Mouse (Mus musculus) CH12.LX (cell line): Measurements from ENCODE around the gene Kri1. TPM values are rescaled to one million over a fixed set of nuclear protein-coding genes. Genes with fewer than 3 reads are reported as not detected.

ENCODE experiments used
- DNase-seq: peaks from one replicate; pipeline ENCODE4 v3.0.0-alpha.2; 2013; ENCODE audit errors: extremely low read depth
- H3K27ac ChIP-seq: 2 replicates; pipeline ENCODE4 v1.5.1; 2012; ENCODE audit warnings: low read depth, mild to moderate bottlenecking, control low read depth, moderate library complexity; ENCODE audit not compliant: insufficient read depth
- H3K27me3 ChIP-seq: replicated peaks from 2 replicates; pipeline ENCODE3; 2012; ENCODE audit warnings: inconsistent platforms
- H3K36me3 ChIP-seq, 2 experiments: replicated peaks in 1 of 2; 2 replicates each; pipeline versions ENCODE3 to v1.6.1; 2012; ENCODE audit warnings: inconsistent platforms in 1 of 2, low read length in 1 of 2, mild to moderate bottlenecking in 1 of 2, mixed read lengths in 1 of 2, moderate library complexity in 1 of 2; ENCODE audit not compliant: control insufficient read depth in 1 of 2, insufficient read depth in 1 of 2
- H3K4me1 ChIP-seq, 2 experiments: 2 replicates each; pipeline ENCODE4 v1.6.1; 2012; ENCODE audit warnings: inconsistent platforms in 1 of 2, moderate library complexity in 1 of 2; ENCODE audit not compliant: insufficient read depth in 2 of 2, control insufficient read depth in 1 of 2
- H3K4me2 ChIP-seq: 2 replicates; pipeline ENCODE4 v1.6.1; 2012; ENCODE audit warnings: low read depth, mild to moderate bottlenecking, control low read depth; ENCODE audit not compliant: poor library complexity, insufficient read depth, severe bottlenecking
- H3K4me3 ChIP-seq, 3 experiments: fragments of 150-350 bp in 1 of 3; sonication (generic) in 1 of 3; replicated peaks in 1 of 3; 2 replicates each; pipeline versions ENCODE3 to v1.5.1; 2011 to 2012; ENCODE audit warnings: low read depth in 2 of 3, low read length in 2 of 3, mild to moderate bottlenecking in 2 of 3, moderate library complexity in 2 of 3, control low read depth in 1 of 3, improper control_type of control experiment in 1 of 3, inconsistent platforms in 1 of 3, mixed read lengths in 1 of 3; ENCODE audit not compliant: poor library complexity in 1 of 3
- H3K79me2 ChIP-seq: replicated peaks from 2 replicates; pipeline ENCODE4 v1.6.1; 2012; ENCODE audit warnings: mild to moderate bottlenecking, moderate library complexity; ENCODE audit not compliant: control insufficient read depth, poor library complexity, insufficient read depth, severe bottlenecking; ENCODE audit errors: extremely low read depth
- H3K9ac ChIP-seq: 2 replicates; pipeline ENCODE4 v1.6.1; 2012; ENCODE audit warnings: low read depth, mild to moderate bottlenecking, control low read depth, moderate library complexity; ENCODE audit not compliant: insufficient read depth
- H3K9me3 ChIP-seq: replicated peaks from 2 replicates; pipeline ENCODE3; 2012; ENCODE audit warnings: low read length, inconsistent platforms, mixed read lengths
- CHD2 ChIP-seq: IDR thresholded peaks from 2 replicates; pipeline ENCODE4 v1.6.1; 2011; ENCODE audit warnings: low read length, improper control_type of control experiment
- CTCF ChIP-seq, 2 experiments: IDR thresholded peaks in 1 of 2; conservative IDR thresholded peaks in 1 of 2; 2 replicates each; pipeline ENCODE4 v1.5.1; 2011 to 2012; ENCODE audit warnings: low read depth in 2 of 2, low read length in 2 of 2, improper control_type of control experiment in 1 of 2, inconsistent platforms in 1 of 2, mild to moderate bottlenecking in 1 of 2, moderate library complexity in 1 of 2
- ELF1 ChIP-seq: IDR thresholded peaks from 2 replicates; pipeline ENCODE4 v1.6.1; 2014; ENCODE audit warnings: low read depth, mild to moderate bottlenecking, inconsistent platforms, low read length, improper control_type of control experiment
- GABPA ChIP-seq: IDR thresholded peaks from 2 replicates; pipeline ENCODE4 v1.6.1; 2012; ENCODE audit warnings: low read depth, low read length, improper control_type of control experiment, inconsistent platforms; ENCODE audit not compliant: insufficient replicate concordance
- HCFC1 ChIP-seq: IDR thresholded peaks from 2 replicates; pipeline ENCODE4 v1.6.1; 2012; ENCODE audit warnings: low read depth, mild to moderate bottlenecking, inconsistent platforms, low read length, improper control_type of control experiment
- IRF4 ChIP-seq: IDR thresholded peaks from 2 replicates; pipeline ENCODE4 v1.6.1; 2014; ENCODE audit warnings: low read depth, mild to moderate bottlenecking, inconsistent platforms, low read length, improper control_type of control experiment
- JUN ChIP-seq: IDR thresholded peaks from 2 replicates; pipeline ENCODE4 v1.6.1; 2011; ENCODE audit warnings: low read depth, mild to moderate bottlenecking, low read length, improper control_type of control experiment, moderate library complexity; ENCODE audit not compliant: insufficient read depth
- JUND ChIP-seq: conservative IDR thresholded peaks from 2 replicates; pipeline ENCODE4 v1.6.1; 2011; ENCODE audit warnings: low read depth, low read length, improper control_type of control experiment
- MAFK ChIP-seq: IDR thresholded peaks from 2 replicates; pipeline ENCODE4 v1.6.1; 2011; ENCODE audit warnings: low read length, improper control_type of control experiment; ENCODE audit not compliant: insufficient replicate concordance
- MAZ ChIP-seq: IDR thresholded peaks from 2 replicates; pipeline ENCODE4 v1.6.1; 2012; ENCODE audit warnings: low read depth, mild to moderate bottlenecking, inconsistent platforms, low read length, improper control_type of control experiment, moderate library complexity
- MEF2A ChIP-seq: IDR thresholded peaks from 2 replicates; pipeline ENCODE4 v1.6.1; 2014; ENCODE audit warnings: low read depth, mild to moderate bottlenecking, inconsistent platforms, low read length, improper control_type of control experiment, borderline replicate concordance
- MXI1 ChIP-seq: IDR thresholded peaks from 2 replicates; pipeline ENCODE4 v1.6.1; 2011; ENCODE audit warnings: mild to moderate bottlenecking, low read depth, low read length, improper control_type of control experiment
- MYC ChIP-seq: IDR thresholded peaks from 2 replicates; pipeline ENCODE4 v1.6.1; 2011; ENCODE audit warnings: low read depth, mild to moderate bottlenecking, improper control_type of control experiment, low read length
- NRF1 ChIP-seq: IDR thresholded peaks from 2 replicates; pipeline ENCODE4 v1.6.1; 2014; ENCODE audit warnings: low read depth, mild to moderate bottlenecking, inconsistent platforms, low read length, improper control_type of control experiment, moderate library complexity
- POLR2A ChIP-seq: IDR thresholded peaks from 2 replicates; pipeline ENCODE4 v1.6.1; 2011; ENCODE audit warnings: low read depth, mild to moderate bottlenecking, improper control_type of control experiment, low read length
- RAD21 ChIP-seq: IDR thresholded peaks from 2 replicates; pipeline ENCODE4 v1.6.1; 2011; ENCODE audit warnings: low read depth, mild to moderate bottlenecking, low read length, improper control_type of control experiment, moderate library complexity
- TCF12 ChIP-seq: IDR thresholded peaks from 2 replicates; pipeline ENCODE4 v1.6.1; 2014; ENCODE audit warnings: low read depth, mild to moderate bottlenecking, inconsistent platforms, low read length, improper control_type of control experiment
- UBTF ChIP-seq: IDR thresholded peaks from 2 replicates; pipeline ENCODE4 v1.6.1; 2012; ENCODE audit warnings: low read depth, mild to moderate bottlenecking, inconsistent platforms, low read length, improper control_type of control experiment, moderate library complexity
- ZC3H11A ChIP-seq: IDR thresholded peaks from 2 replicates; pipeline ENCODE4 v1.6.1; 2012; ENCODE audit warnings: low read depth, mild to moderate bottlenecking, inconsistent platforms, low read length, improper control_type of control experiment
- ZKSCAN1 ChIP-seq: IDR thresholded peaks from 2 replicates; pipeline ENCODE4 v1.6.1; 2012; ENCODE audit warnings: low read depth, inconsistent platforms, low read length, improper control_type of control experiment, borderline replicate concordance
- ZMIZ1 ChIP-seq: IDR thresholded peaks from 2 replicates; pipeline ENCODE4 v1.6.1; 2012; ENCODE audit warnings: low read depth, mild to moderate bottlenecking, inconsistent platforms, low read length, improper control_type of control experiment
- dilution Hi-C: fragments of 300-500 bp; cut with MboI; formaldehyde crosslinking; loops from 2 replicates; pipeline ENCODE4 v1.14.3; 2020; ENCODE audit warnings: low sequenced_read_pairs; ENCODE audit not compliant: extremely low pct_unique_long_range_greater_than_20kb, extremely low pct_ligation_motif_present
- in situ Hi-C: fragments of 300-500 bp; cut with MboI; formaldehyde crosslinking; loops from 3 replicates; pipeline ENCODE4 v1.14.3; 2019; ENCODE audit warnings: low sequenced_read_pairs, low pct_ligation_motif_present, low pct_unique_long_range_greater_than_20kb, mixed read lengths
- polyA plus RNA-seq: library from polyadenylated mRNA; unstranded; fragments of >175 nt; gene quantifications from 2 replicates; pipeline ENCODE4 v1.2.1, GENCODE M21; 2012; ENCODE audit warnings: low read depth; ENCODE audit not compliant: insufficient read length
- total RNA-seq, 2 experiments: library from RNA; depleted of rRNA; stranded (reverse); fragments of 300-350 nt in 1 of 2; fragments of >200 nt in 1 of 2; gene quantifications; 2 replicates each; pipeline ENCODE4 v1.2.3; 2012 to 2014

The Kri1 gene
- total and polyA plus RNA-seq, 3 experiments = 28.8 to 57.1 (median 55.5) TPM

- dilution Hi-C loops (no loop called here), in situ Hi-C loops (loop anchor here (5.0 kb wide), 1 partner anchor 96 kb away; the partner anchor contains the start of gene Qtrt1)
- H3K4me2 ChIP-seq = no peak overlapping the region
- H3K36me3 ChIP-seq = no peaks in the 10 kb centered on the region
- no peak overlapping the region for H3K4me3 ChIP-seq
- DNase-seq = no peak
- H3K4me1 ChIP-seq = peaks cover 0 to 23% of the 10 kb centered on the region in 2 experiments; a peak in 2 of 4 replicates
- TF ChIP-seq MEF2A (no peak), CTCF (conservative IDR thresholded peaks at IDR 0.05 in 1 of 2, IDR thresholded peaks at IDR 0.05 in 1 of 2; ENCODE audit: low read depth in 2 of 2, low read length in 2 of 2) (no peak), MAFK (no peak), ZMIZ1 (no peak), IRF4 (no peak), ZC3H11A (no peak), GABPA (no peak), MAZ (no peak), MXI1 (no peak), NRF1 (no peak), HCFC1 (no peak), MYC (no peak), RAD21 (no peak), UBTF (no peak), TCF12 (no peak)
- TF ChIP-seq, all 38 proteins: peak for 0
- H3K9ac ChIP-seq = no peak overlapping the region
- no peaks in the 10 kb centered on the region for H3K27me3 ChIP-seq
- no peaks in the 10 kb centered on the region; the same call in 1 of the 2 replicates for H3K79me2 ChIP-seq
- H3K27ac ChIP-seq = no peak overlapping the region
- H3K9me3 ChIP-seq = peaks cover 3% of the 10 kb centered on the region
These were observed 28.9 kb upstream of the Kri1 start for GRCm38 (mm10) chr9:21316696-21317095.

GRCm38 (mm10) chr9:21315421-21315820, 27.7 kb upstream of the Kri1 start:
- no peak overlapping the region for H3K4me2 ChIP-seq
- H3K27ac ChIP-seq = no peak overlapping the region
- dilution Hi-C loops = no loop called here
- H3K27me3 ChIP-seq = no peaks in the 10 kb centered on the region
- H3K9ac ChIP-seq = no peak overlapping the region
- DNase-seq = no peak
- no peaks in the 10 kb centered on the region for H3K79me2 ChIP-seq
- no peak overlapping the region for H3K4me3 ChIP-seq
- TF ChIP-seq MEF2A = no peak
- TF ChIP-seq ZKSCAN1 = no peak
- TF ChIP-seq CHD2 = no peak
- no peak for TF ChIP-seq MAFK
- no peak for TF ChIP-seq JUND
- no peak for TF ChIP-seq ELF1
- no peak for TF ChIP-seq GABPA
- TF ChIP-seq POLR2A = no peak
- TF ChIP-seq NRF1 = no peak
- no peak for TF ChIP-seq JUN
- TF ChIP-seq MYC = no peak
- TF ChIP-seq MAZ = no peak
- TF ChIP-seq TCF12 = no peak
- no peak for TF ChIP-seq ZMIZ1
- TF ChIP-seq HCFC1 = no peak
- TF ChIP-seq, all 38 proteins: peak for 0
- peaks cover 0 to 23% of the 10 kb centered on the region in 2 experiments; a peak in 3 of 4 replicates for H3K4me1 ChIP-seq
- peaks cover 3% of the 10 kb centered on the region for H3K9me3 ChIP-seq
- in situ Hi-C loops = loop anchor here (5.0 kb wide), 1 partner anchor 97 kb away; the partner anchor contains the start of gene Qtrt1
- no peaks in the 10 kb centered on the region for H3K36me3 ChIP-seq
